Mouse (Mus musculus) cerebellum, adult 2 months (tissue): ENCODE results near the gene Bivm. TPM values are rescaled to one million over a fixed set of nuclear protein-coding genes. Genes with fewer than 3 reads are reported as not detected.

ENCODE experiments used
- DNase-seq, 2 experiments: peaks; one replicate each; pipeline ENCODE4 v3.0.0; 2021
- H3K27ac ChIP-seq: fragments of 200-500 bp; 2 replicates; pipeline ENCODE4 v1.5.1; 2012; ENCODE audit warnings: low read length, control low read depth, inconsistent platforms; ENCODE audit not compliant: insufficient read depth
- H3K27me3 ChIP-seq: fragments of 200-500 bp; 2 replicates; pipeline ENCODE4 v1.6.1; 2012; ENCODE audit warnings: inconsistent platforms, mild to moderate bottlenecking, low read length, moderate library complexity; ENCODE audit not compliant: control insufficient read depth, insufficient read depth
- H3K4me1 ChIP-seq: fragments of 200-500 bp; 2 replicates; pipeline ENCODE4 v1.6.1; 2011; ENCODE audit warnings: low read length; ENCODE audit not compliant: control insufficient read depth, insufficient read depth
- H3K4me3 ChIP-seq: fragments of 200-500 bp; replicated peaks from 2 replicates; pipeline ENCODE3; 2011; ENCODE audit warnings: mild to moderate bottlenecking, low read depth, low read length, control low read depth; ENCODE audit not compliant: insufficient read depth
- CTCF ChIP-seq: fragments of 200-500 bp; IDR thresholded peaks from 2 replicates; pipeline ENCODE4 v1.5.1; 2011; ENCODE audit warnings: low read depth, mild to moderate bottlenecking, control low read depth, low read length, moderate library complexity, borderline replicate concordance; ENCODE audit not compliant: insufficient read depth
- POLR2A ChIP-seq: fragments of 200-500 bp; IDR thresholded peaks from 2 replicates; pipeline ENCODE4 v1.6.1; 2011; ENCODE audit warnings: low read length, control low read depth, borderline replicate concordance; ENCODE audit not compliant: insufficient read depth
- WGBS: fragments of 180-500 bp; shearing (Covaris S2); methylation state at CpG from one replicate; pipeline ENCODE4 v1.1.7; 2018; 5-methylcytosine and 5-hydroxymethylcytosine counted together
- polyA plus RNA-seq: library from polyadenylated mRNA; depleted of rRNA; stranded (reverse); fragments of >200 nt; gene quantifications from 2 replicates; pipeline ENCODE4 v1.2.3, GENCODE M21; 2012

Gene Bivm
- polyA plus RNA-seq, 1 experiment = 15.6 TPM

- Histone ChIP-seq H3K4me1 (no peaks in the 10 kb centered on the region; the same call in 1 of the 2 replicates), H3K4me3 (peak overlapping the region; percentile 88), H3K27ac (peak overlapping the region; percentile 91), H3K27me3 (no peaks in the 10 kb centered on the region)
- 2% methylated on average over 6 of the region's 6 CpGs for WGBS
- TF ChIP-seq POLR2A (no peak), CTCF (no peak)
- DNase-seq = no peak
Measured at GRCm38 (mm10) chr1:44120074-44120406, 1.3 kb downstream of the Bivm start.

- H3K4me3 ChIP-seq = no peak overlapping the region
- no peak for DNase-seq
- no peak overlapping the region for H3K27ac ChIP-seq
- 53% methylated on average over 3 of the region's 3 CpGs for WGBS
- TF ChIP-seq CTCF (no peak), POLR2A (no peak)
- H3K27me3 ChIP-seq = no peaks in the 10 kb centered on the region
- no peaks in the 10 kb centered on the region; the same call in 1 of the 2 replicates for H3K4me1 ChIP-seq
Measured at GRCm38 (mm10) chr1:44122256-44122655, 3.5 kb downstream of the Bivm start.

GRCm38 (mm10) chr1:44125590-44125989 is 6.8 kb downstream of the Bivm start:
- no peak for DNase-seq
- no peaks in the 10 kb centered on the region; the same call in 1 of the 2 replicates for H3K4me1 ChIP-seq
- 91% methylated on average over 4 of the region's 4 CpGs for WGBS
- TF ChIP-seq CTCF (no peak), POLR2A (no peak)
- H3K27me3 ChIP-seq = no peaks in the 10 kb centered on the region
- H3K4me3 ChIP-seq = no peak overlapping the region
- no peak overlapping the region for H3K27ac ChIP-seq

- Histone ChIP-seq H3K27me3 (no peaks in the 10 kb centered on the region), H3K27ac (no peak overlapping the region), H3K4me1 (no peaks in the 10 kb centered on the region), H3K4me3 (no peak overlapping the region)
- TF ChIP-seq POLR2A = no peak
- no peak for TF ChIP-seq CTCF
- 96% methylated on average over 4 of the region's 4 CpGs for WGBS
- no peak for DNase-seq
Measured at GRCm38 (mm10) chr1:44129929-44130581, 11.3 kb downstream of the Bivm start.

GRCm38 (mm10) chr1:44140232-44140631 is 21.5 kb downstream of the Bivm start:
- Histone ChIP-seq H3K27ac (no peak overlapping the region), H3K4me3 (no peak overlapping the region), H3K27me3 (no peaks in the 10 kb centered on the region), H3K4me1 (no peaks in the 10 kb centered on the region)
- TF ChIP-seq POLR2A (no peak), CTCF (no peak)
- DNase-seq = no peak
- 92% methylated on average over 4 of the region's 4 CpGs for WGBS

- no peaks in the 10 kb centered on the region for H3K27me3 ChIP-seq
Measured at GRCm38 (mm10) chr1:44142747-44143146, 24.0 kb downstream of the Bivm start.

GRCm38 (mm10) chr1:44147563-44148381 is 29.0 kb downstream of the Bivm start, which contains the start of gene Ercc5:
Gene Ercc5, plus strand, starts transcription at chr1:44147744.
- Histone ChIP-seq H3K4me1 (no peaks in the 10 kb centered on the region), H3K27me3 (no peaks in the 10 kb centered on the region), H3K27ac (peak within 1 kb of the TSS; percentile 81), H3K4me3 (peak within 1 kb of the TSS; percentile 79)
- 0 out of 2 replicates have a peak, but pooled peaks have one; percentile 0 for TF ChIP-seq CTCF
- TF ChIP-seq POLR2A = peak; percentile 89
- DNase-seq = peak; percentile 87 to 88
- under 1% methylated on average over 66 of the region's 66 CpGs for WGBS

More at GRCm38 (mm10) chr1:44142747-44143146, 24.0 kb downstream of the Bivm start:
- H3K27ac ChIP-seq = no peak overlapping the region
- H3K4me3 ChIP-seq = no peak overlapping the region
- TF ChIP-seq POLR2A = no peak
- no peak for TF ChIP-seq CTCF
- WGBS = 88% methylated on average over 5 of the region's 5 CpGs
- no peak for DNase-seq
- no peaks in the 10 kb centered on the region for H3K4me1 ChIP-seq

- WGBS = 6% methylated on average over 6 of the region's 6 CpGs
- no peak for DNase-seq
- TF ChIP-seq POLR2A = no peak
- no peak for TF ChIP-seq CTCF
- peak overlapping the region; percentile 57 for H3K4me3 ChIP-seq
- no peaks in the 10 kb centered on the region for H3K4me1 ChIP-seq
- H3K27me3 ChIP-seq = no peaks in the 10 kb centered on the region
- H3K27ac ChIP-seq = no peak overlapping the region
Measured at GRCm38 (mm10) chr1:44148706-44149105, 29.9 kb downstream of the Bivm start.
